Mouse (Mus musculus) ES-Bruce4 (cell line): ENCODE measurements around the gene Trex1.

ENCODE experiments used
- CTCF ChIP-seq: IDR thresholded peaks from one replicate; pipeline ENCODE4 v1.8.1; 2011; ENCODE audit warnings: low read depth, low read length
- EP300 ChIP-seq: IDR thresholded peaks from 2 replicates; pipeline ENCODE4 v1.6.1; 2011; ENCODE audit warnings: low read depth, low read length; ENCODE audit not compliant: insufficient read depth
- POLR2A ChIP-seq: IDR thresholded peaks from one replicate; pipeline ENCODE4 v1.8.1; 2011; ENCODE audit warnings: low read length; ENCODE audit not compliant: insufficient read depth

- TF ChIP-seq CTCF (no peak), POLR2A (no peak), EP300 (no peak)
Measured at GRCm38 (mm10) chr9:109057543-109057942, 2.0 kb downstream of the Trex1 start.
